Mouse (Mus musculus) liver, adult 2 months (tissue): Measurements from ENCODE around the gene Tenm3. TPM values are rescaled to one million over a fixed set of nuclear protein-coding genes. Genes with fewer than 3 reads are reported as not detected.

Experiments
- DNase-seq: peaks from one replicate; pipeline ENCODE4 v3.0.0-alpha.2; 2011; ENCODE audit warnings: low read depth, low spot score; ENCODE audit errors: extremely low read depth
- H3K27ac ChIP-seq: fragments of 200-500 bp; replicated peaks from 2 replicates; pipeline ENCODE4 v1.5.1; 2012; ENCODE audit warnings: low read depth, mild to moderate bottlenecking, control low read depth, inconsistent platforms, low read length; ENCODE audit not compliant: insufficient read depth
- H3K27me3 ChIP-seq: fragments of 200-500 bp; 2 replicates; pipeline ENCODE4 v1.6.1; 2012; ENCODE audit warnings: mild to moderate bottlenecking, moderate library complexity, low read length, inconsistent platforms; ENCODE audit not compliant: control insufficient read depth, insufficient read depth
- H3K36me3 ChIP-seq: fragments of 200-500 bp; 2 replicates; pipeline ENCODE4 v1.6.1; 2012; ENCODE audit warnings: low read length, inconsistent platforms; ENCODE audit not compliant: control insufficient read depth, insufficient read depth
- H3K4me1 ChIP-seq: fragments of 200-500 bp; 2 replicates; pipeline ENCODE4 v1.6.1; 2011; ENCODE audit warnings: low read length; ENCODE audit not compliant: control insufficient read depth, insufficient read depth
- H3K4me3 ChIP-seq: fragments of 200-500 bp; 2 replicates; pipeline ENCODE4 v1.5.1; 2011; ENCODE audit warnings: low read depth, mild to moderate bottlenecking, control low read depth, low read length, moderate library complexity; ENCODE audit not compliant: insufficient read depth
- H3K79me2 ChIP-seq: fragments of 200-500 bp; 2 replicates; pipeline ENCODE4 v1.6.1; 2012; ENCODE audit warnings: inconsistent platforms, mild to moderate bottlenecking, low read length, moderate library complexity; ENCODE audit not compliant: control insufficient read depth, insufficient read depth
- H3K9ac ChIP-seq: fragments of 200-500 bp; 2 replicates; pipeline ENCODE4 v1.6.1; 2012; ENCODE audit warnings: low read depth, mild to moderate bottlenecking, control low read depth, inconsistent platforms, low read length
- CTCF ChIP-seq: fragments of 200-500 bp; IDR thresholded peaks from 2 replicates; pipeline ENCODE4 v1.5.1; 2011; ENCODE audit warnings: low read depth, low read length, control low read depth
- POLR2A ChIP-seq: fragments of 200-500 bp; IDR thresholded peaks from 2 replicates; pipeline ENCODE4 v1.6.1; 2011; ENCODE audit warnings: low read length, control low read depth; ENCODE audit not compliant: insufficient read depth; ENCODE audit errors: extremely low read depth
- WGBS: fragments of 180-500 bp; shearing (Covaris S2); methylation state at CpG from one replicate; pipeline ENCODE4 v1.1.7; 2018; 5-methylcytosine and 5-hydroxymethylcytosine counted together
- polyA plus RNA-seq: library from polyadenylated mRNA; depleted of rRNA; stranded (reverse); fragments of >200 nt; gene quantifications from 2 replicates; pipeline ENCODE4 v1.2.3, GENCODE M21; 2012
- total RNA-seq: library from RNA; depleted of rRNA; stranded (reverse); fragments of >200 nt; gene quantifications from 2 replicates; pipeline ENCODE4 v1.2.3, GENCODE M21; 2014

Tenm3 gene
- total and polyA plus RNA-seq, 2 experiments, result 5.3 to 12.5 TPM

DNA sequence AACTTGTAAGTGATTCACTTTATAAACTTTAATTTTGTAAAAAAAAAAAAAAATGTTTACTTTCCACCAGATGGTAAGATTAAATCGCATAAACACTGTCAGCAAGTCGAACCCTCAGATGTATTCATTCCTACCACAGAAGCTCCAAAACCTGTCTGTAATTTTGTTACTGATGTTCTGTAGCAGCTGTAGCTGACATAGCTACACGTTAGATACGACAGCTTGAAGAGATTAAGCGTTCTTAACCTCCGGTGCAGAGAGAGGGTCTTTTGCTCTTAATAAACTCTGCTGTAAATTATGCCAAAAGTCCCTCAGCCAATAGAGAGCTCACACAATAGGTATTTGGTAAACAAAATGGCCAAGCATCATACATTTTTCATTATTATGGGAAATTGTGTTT lies 23.8 kb downstream of the Tenm3 start:
- no peak overlapping the region for H3K9ac ChIP-seq
- no peaks in the 10 kb centered on the region for H3K4me1 ChIP-seq
- 87% methylated on average over 6 of the region's 6 CpGs for WGBS
- H3K27me3 ChIP-seq, result no peaks in the 10 kb centered on the region
- H3K4me3 ChIP-seq, result no peak overlapping the region
- TF ChIP-seq POLR2A, result no peak
- no peak for TF ChIP-seq CTCF
- no peak for DNase-seq
- no peak overlapping the region for H3K27ac ChIP-seq
- H3K36me3 ChIP-seq, result no peaks in the 10 kb centered on the region
- H3K79me2 ChIP-seq, result no peaks in the 10 kb centered on the region

DNA sequence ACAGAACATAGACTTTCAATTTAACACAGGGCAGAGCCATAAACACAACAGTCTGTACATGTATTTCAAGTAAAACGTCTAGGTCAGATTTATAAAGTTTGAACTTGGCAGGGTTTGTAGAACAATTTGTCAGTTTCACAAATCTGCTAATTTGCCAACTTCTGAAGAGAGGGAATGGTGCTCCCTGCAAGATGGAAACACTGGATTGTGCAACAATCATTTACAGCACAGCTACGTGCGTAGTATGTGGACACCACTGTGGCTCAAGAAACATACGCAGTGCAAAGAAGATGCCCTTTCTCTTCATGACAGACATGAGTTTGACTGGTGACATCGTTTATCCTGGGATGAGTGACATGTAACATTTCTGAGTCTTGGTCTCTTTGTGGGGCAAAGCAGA lies 24.4 kb downstream of the Tenm3 start:
- Histone ChIP-seq H3K27me3 (no peaks in the 10 kb centered on the region), H3K9ac (no peak overlapping the region), H3K4me3 (no peak overlapping the region), H3K27ac (no peak overlapping the region), H3K79me2 (no peaks in the 10 kb centered on the region), H3K36me3 (no peaks in the 10 kb centered on the region), H3K4me1 (no peaks in the 10 kb centered on the region)
- DNase-seq, result no peak
- TF ChIP-seq POLR2A (no peak), CTCF (no peak)
- 56% methylated on average over 5 of the region's 5 CpGs for WGBS

DNA sequence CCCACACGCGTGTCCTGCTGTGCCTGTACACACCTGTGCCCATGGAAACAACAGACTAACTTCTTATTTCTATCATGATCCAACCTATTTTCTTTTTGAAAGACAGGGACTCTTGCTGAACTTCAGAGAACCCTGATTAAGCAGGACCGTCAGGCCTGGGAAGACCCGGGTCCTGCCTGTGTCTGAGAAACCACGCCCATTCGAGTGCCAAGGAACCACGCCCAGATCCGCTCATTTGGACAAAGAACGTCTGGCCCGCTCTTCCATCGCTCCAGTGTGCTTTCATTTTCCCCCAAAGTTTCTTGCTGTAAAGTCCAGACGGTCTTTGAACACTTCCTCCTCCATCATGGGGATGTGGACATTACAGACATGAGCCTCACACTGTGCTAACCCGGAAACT lies 26.8 kb downstream of the Tenm3 start:
- no peaks in the 10 kb centered on the region for H3K4me1 ChIP-seq
- H3K36me3 ChIP-seq, result no peaks in the 10 kb centered on the region
- 82% methylated on average over 13 of the region's 13 CpGs for WGBS
- no peaks in the 10 kb centered on the region for H3K27me3 ChIP-seq
- DNase-seq, result no peak
- H3K79me2 ChIP-seq, result no peaks in the 10 kb centered on the region
- H3K4me3 ChIP-seq, result no peak overlapping the region
- TF ChIP-seq POLR2A, result no peak
- TF ChIP-seq CTCF, result no peak
- no peak overlapping the region for H3K9ac ChIP-seq
- no peak overlapping the region for H3K27ac ChIP-seq

DNA sequence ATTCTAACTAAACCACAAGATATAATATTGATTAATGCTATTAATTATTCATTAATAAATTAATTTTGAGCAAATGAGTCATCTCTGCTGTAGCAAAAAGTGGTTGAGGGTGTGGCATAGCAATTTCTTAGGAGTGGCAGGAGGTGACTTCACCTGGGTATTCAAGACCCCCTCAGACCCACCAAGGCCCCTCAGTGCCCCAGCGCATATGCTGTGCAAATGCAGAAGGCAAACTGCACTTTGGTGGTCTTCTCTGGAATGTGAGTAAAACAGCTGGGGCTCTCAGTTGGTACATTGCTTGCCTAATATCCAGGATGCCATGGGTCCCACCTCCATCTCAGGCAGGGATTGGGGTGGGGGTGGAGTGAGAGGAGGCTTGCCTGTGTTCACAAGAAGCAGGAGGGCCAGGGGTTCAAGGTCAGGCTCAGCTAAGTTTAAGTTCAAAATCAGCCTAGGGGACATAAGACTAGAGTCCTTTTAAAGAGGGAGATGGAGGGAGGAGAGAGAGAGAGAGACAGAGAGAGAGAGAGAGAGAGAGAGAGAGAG lies 31.5 kb downstream of the Tenm3 start:
- DNase-seq, result no peak
- no peaks in the 10 kb centered on the region for H3K79me2 ChIP-seq
- no peaks in the 10 kb centered on the region for H3K36me3 ChIP-seq
- H3K4me1 ChIP-seq, result no peaks in the 10 kb centered on the region
- H3K27me3 ChIP-seq, result no peaks in the 10 kb centered on the region
- no peak overlapping the region for H3K27ac ChIP-seq
- TF ChIP-seq POLR2A, result no peak
- no peak for TF ChIP-seq CTCF
- no peak overlapping the region for H3K9ac ChIP-seq
- H3K4me3 ChIP-seq, result no peak overlapping the region
- WGBS, result 100% methylated on average over 1 of the region's 1 CpGs

DNA sequence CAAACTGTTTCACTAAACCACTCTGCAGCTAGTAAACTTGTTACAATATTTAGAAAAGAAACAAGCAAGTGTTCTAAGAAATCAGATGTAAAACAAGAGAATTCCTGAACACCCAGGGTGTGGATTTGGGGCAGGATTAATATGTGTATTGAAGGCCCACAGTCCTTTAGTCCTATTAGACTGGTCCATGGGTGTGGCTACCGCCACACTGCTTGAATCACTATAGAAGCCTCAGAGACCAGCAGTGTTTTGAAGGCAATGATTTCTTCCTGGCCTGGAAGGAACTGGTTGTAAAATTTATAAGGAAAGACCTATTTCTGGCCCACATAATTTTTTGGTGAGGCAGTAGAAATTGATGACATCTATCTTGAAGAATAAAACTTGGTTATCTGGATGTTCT lies 33.1 kb downstream of the Tenm3 start:
- Histone ChIP-seq H3K9ac (no peak overlapping the region), H3K27ac (no peak overlapping the region), H3K36me3 (no peaks in the 10 kb centered on the region), H3K4me3 (no peak overlapping the region), H3K27me3 (no peaks in the 10 kb centered on the region), H3K79me2 (no peaks in the 10 kb centered on the region), H3K4me1 (no peaks in the 10 kb centered on the region)
- TF ChIP-seq CTCF (no peak), POLR2A (no peak)
- 92% methylated on average over 1 of the region's 1 CpGs for WGBS
- no peak for DNase-seq

DNA sequence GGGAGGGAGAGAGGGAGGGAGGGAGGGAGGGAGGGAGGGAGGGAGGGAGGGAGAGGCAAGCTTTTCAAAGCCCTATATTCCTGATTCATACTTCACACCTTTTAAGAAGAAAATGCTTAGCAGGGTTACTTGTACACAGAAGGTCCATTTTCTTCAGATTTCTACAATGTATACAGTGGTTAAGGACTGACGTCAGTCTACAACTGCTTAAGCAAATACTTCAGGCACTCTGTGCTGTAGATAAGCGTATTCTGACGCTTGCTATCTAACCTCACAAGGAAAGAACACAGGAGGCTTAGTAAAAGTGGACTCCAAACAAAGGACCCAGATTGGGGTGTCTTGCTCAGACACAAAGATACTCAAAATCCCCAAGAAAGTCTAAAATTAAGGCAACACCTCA lies 34.6 kb downstream of the Tenm3 start:
- H3K9ac ChIP-seq, result no peak overlapping the region
- no peaks in the 10 kb centered on the region for H3K27me3 ChIP-seq
- H3K36me3 ChIP-seq, result no peaks in the 10 kb centered on the region
- WGBS, result 85% methylated on average over 3 of the region's 3 CpGs
- no peak overlapping the region for H3K27ac ChIP-seq
- H3K79me2 ChIP-seq, result no peaks in the 10 kb centered on the region
- no peak overlapping the region for H3K4me3 ChIP-seq
- DNase-seq, result no peak
- H3K4me1 ChIP-seq, result no peaks in the 10 kb centered on the region
- no peak for TF ChIP-seq POLR2A
- TF ChIP-seq CTCF, result no peak
